Mouse (Mus musculus) limb, embryonic 14.5 days (tissue): Measurements from ENCODE around the gene Gstz1. TPM values are rescaled to one million over a fixed set of nuclear protein-coding genes. Genes with fewer than 3 reads are reported as not detected.
A peak's percentile ranks its signal among the peaks of the same experiment; 100 is the strongest.

Source experiments
- ATAC-seq: fragments of 200-750 bp; cut with Nextera tagmentation; 2 replicates; pipeline ENCODE4 v1.8.0; 2017; ENCODE audit warnings: low read depth, moderate number of reproducible peaks, moderate TSS enrichment; ENCODE audit not compliant: low FRiP score
- DNase-seq: peaks from one replicate; pipeline ENCODE4 v3.0.0-alpha.2; 2015; ENCODE audit warnings: low spot score
- H3K27ac ChIP-seq: fragments of 300-500 bp; sonication (generic); replicated peaks from 2 replicates; pipeline ENCODE4 v1.5.1; 2014; ENCODE audit warnings: low read depth, mild to moderate bottlenecking, low read length, moderate library complexity, mixed read lengths
- H3K27me3 ChIP-seq: fragments of 300-500 bp; sonication (generic); 2 replicates; pipeline ENCODE4 v1.6.1; 2014; ENCODE audit warnings: low read length, mixed read lengths; ENCODE audit not compliant: control insufficient read depth, insufficient read depth
- H3K36me3 ChIP-seq: fragments of 300-500 bp; sonication (generic); 2 replicates; pipeline ENCODE4 v1.6.1; 2014; ENCODE audit warnings: mild to moderate bottlenecking, low read length, moderate library complexity, mixed read lengths; ENCODE audit not compliant: control insufficient read depth, insufficient read depth
- H3K4me1 ChIP-seq: fragments of 300-500 bp; sonication (generic); 2 replicates; pipeline ENCODE4 v1.6.1; 2014; ENCODE audit warnings: antibody characterized with exemption, low read length, mixed read lengths; ENCODE audit not compliant: control insufficient read depth, insufficient read depth
- H3K4me2 ChIP-seq: fragments of 300-500 bp; sonication (generic); replicated peaks from 2 replicates; pipeline ENCODE4 v1.6.1; 2014; ENCODE audit warnings: low read depth, mild to moderate bottlenecking, low read length, moderate library complexity; ENCODE audit not compliant: severe bottlenecking
- H3K4me3 ChIP-seq: fragments of 300-500 bp; sonication (generic); replicated peaks from 2 replicates; pipeline ENCODE4 v1.5.1; 2014; ENCODE audit warnings: low read length
- H3K9ac ChIP-seq: fragments of 300-500 bp; sonication (generic); 2 replicates; pipeline ENCODE4 v1.6.1; 2014; ENCODE audit warnings: mild to moderate bottlenecking, low read depth, low read length, moderate library complexity; ENCODE audit not compliant: severe bottlenecking
- H3K9me3 ChIP-seq: fragments of 300-500 bp; sonication (generic); 2 replicates; pipeline ENCODE4 v1.6.1; 2016; ENCODE audit warnings: low read length; ENCODE audit not compliant: control insufficient read depth
- POLR2A ChIP-seq: fragments of 200-500 bp; IDR thresholded peaks from 2 replicates; pipeline ENCODE4 v1.8.0; 2012; ENCODE audit warnings: inconsistent platforms, mild to moderate bottlenecking, moderate library complexity, borderline replicate concordance; ENCODE audit not compliant: insufficient read depth, insufficient read length; ENCODE audit errors: extremely low read depth
- WGBS: fragments of 180-500 bp; shearing (Covaris S2); extraction: QIAGEN DNeasy Blood & Tissue Kit; methylation state at CpG from one replicate; pipeline ENCODE4 v1.1.7; 2014; 5-methylcytosine and 5-hydroxymethylcytosine counted together
- polyA plus RNA-seq, 2 experiments: library from polyadenylated mRNA; depleted of rRNA in 1 of 2; stranded (reverse) in 1 of 2; unstranded in 1 of 2; fragments of >200 nt; fragmentation: Nextera tagmentation in 1 of 2; extraction: Ambion mirVana in 1 of 2; gene quantifications; 2 replicates each; pipeline versions ENCODE4 v1.2.1 to v1.2.3; 2012 to 2014

Gstz1 gene
- polyA plus RNA-seq, 2 experiments, result 37.5 to 67.7 TPM

- no peak overlapping the region for H3K27ac ChIP-seq
- 74% methylated on average over 3 of the region's 3 CpGs for WGBS
- H3K4me2 ChIP-seq, result no peak overlapping the region
- no peak for TF ChIP-seq POLR2A
- DNase-seq (peak; percentile 7), ATAC-seq (no peak)
- H3K9ac ChIP-seq, result no peak overlapping the region
- H3K27me3 ChIP-seq, result no peaks in the 10 kb centered on the region
- no peak overlapping the region for H3K4me3 ChIP-seq
- no peaks in the 10 kb centered on the region for H3K9me3 ChIP-seq
- peaks cover 38% of the 10 kb centered on the region for H3K36me3 ChIP-seq
- no peaks in the 10 kb centered on the region for H3K4me1 ChIP-seq
Observed at GRCm38 (mm10) chr12:87131619-87132018, 15.3 kb upstream of the Gstz1 start.

DNA sequence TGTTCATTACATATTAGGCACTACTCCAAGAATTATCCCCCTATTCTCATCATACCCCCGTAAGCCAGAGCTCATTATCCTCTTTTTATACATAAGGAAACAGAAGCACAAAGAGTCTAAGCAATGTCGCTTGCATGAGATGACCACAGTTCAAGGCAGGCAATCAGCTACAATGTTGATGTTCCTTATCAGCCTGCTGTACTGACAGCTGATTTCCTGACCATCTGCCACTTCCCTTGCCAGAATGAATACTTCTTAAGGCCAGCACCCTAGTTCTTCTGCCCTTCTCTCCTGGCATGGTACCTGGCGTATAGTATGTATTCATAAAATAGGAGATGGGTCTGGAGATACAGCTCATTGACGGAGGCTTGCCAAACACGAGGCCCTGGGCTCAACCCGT lies 14.8 kb upstream of the Gstz1 start:
- H3K9ac ChIP-seq, result no peak overlapping the region
- H3K27ac ChIP-seq, result no peak overlapping the region
- no peak overlapping the region for H3K4me2 ChIP-seq
- DNase-seq, result no peak
- WGBS, result 95% methylated on average over 6 of the region's 6 CpGs
- H3K9me3 ChIP-seq, result no peaks in the 10 kb centered on the region
- no peak for TF ChIP-seq POLR2A
- no peaks in the 10 kb centered on the region for H3K4me1 ChIP-seq
- H3K27me3 ChIP-seq, result no peaks in the 10 kb centered on the region
- H3K4me3 ChIP-seq, result no peak overlapping the region
- peaks cover 38% of the 10 kb centered on the region for H3K36me3 ChIP-seq
- no peak for ATAC-seq

DNA sequence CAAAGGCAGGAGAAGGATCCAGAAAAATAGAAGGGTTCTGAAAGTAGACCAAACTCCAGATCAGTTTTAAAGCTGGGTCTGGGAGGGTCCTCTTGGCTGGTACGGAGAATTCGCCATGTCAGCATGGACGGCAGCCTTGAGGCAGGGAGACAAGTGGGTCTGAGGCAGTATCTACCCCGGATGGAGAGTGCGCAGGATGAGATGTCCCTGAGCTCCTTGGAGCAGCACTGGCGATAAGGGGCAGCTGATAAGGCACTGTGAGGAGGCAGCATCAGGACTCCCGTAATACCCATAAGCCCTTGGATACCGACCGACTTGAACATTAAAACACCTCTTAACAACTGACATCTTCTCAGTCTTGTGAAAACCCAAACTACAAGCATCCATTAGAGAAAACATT lies 14.2 kb upstream of the Gstz1 start:
- TF ChIP-seq POLR2A, result no peak
- H3K9ac ChIP-seq, result no peak overlapping the region
- 96% methylated on average over 9 of the region's 9 CpGs for WGBS
- H3K9me3 ChIP-seq, result no peaks in the 10 kb centered on the region
- no peak for DNase-seq
- H3K36me3 ChIP-seq, result peaks cover 38% of the 10 kb centered on the region
- no peak for ATAC-seq
- H3K4me1 ChIP-seq, result no peaks in the 10 kb centered on the region
- no peak overlapping the region for H3K4me2 ChIP-seq
- H3K27me3 ChIP-seq, result no peaks in the 10 kb centered on the region
- H3K27ac ChIP-seq, result no peak overlapping the region
- H3K4me3 ChIP-seq, result no peak overlapping the region

DNA sequence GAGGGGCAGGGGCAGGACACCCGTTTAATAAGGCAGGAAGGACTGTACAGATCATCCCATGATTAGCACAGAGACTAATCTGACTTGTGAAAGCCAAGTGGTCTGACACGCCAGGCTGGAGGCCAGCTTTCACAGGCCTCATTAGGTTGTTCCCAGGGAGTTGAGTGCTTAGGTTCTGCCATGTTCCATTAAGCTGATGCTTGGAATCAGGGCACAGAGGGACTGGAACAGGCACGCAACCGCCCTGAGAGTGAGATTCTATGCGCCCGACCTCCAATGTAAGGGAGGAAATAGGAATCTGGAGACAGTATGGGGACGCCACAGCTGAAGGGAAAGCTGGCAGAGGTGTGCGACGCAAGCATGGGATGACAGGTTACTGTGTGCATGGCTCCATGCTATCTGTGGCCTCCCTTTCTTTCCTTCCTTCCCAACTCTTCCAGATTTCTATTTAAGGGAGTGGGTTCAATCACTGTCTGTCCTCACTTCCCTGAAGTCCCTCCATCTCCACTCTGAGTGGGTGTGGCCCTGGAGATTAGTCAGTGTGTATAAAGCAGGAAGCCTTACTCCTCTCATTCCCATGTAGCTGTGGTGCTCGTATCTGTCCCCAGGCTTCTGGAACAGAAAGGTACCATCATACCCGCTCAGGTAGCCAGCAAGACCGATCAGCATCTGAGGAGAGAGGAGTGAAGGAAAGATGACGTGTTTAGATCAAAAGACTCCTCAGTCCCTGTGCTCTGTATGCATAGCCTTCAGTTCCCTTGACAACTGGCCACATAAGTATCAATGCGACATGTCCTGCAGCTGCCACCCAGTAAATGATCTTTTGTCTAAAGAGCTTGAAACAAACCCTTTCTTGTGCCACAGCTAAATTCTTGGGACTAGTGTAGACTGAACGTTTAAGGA lies 9.3 kb upstream of the Gstz1 start:
- H3K36me3 ChIP-seq, result peaks cover 18% of the 10 kb centered on the region
- H3K4me1 ChIP-seq, result no peaks in the 10 kb centered on the region
- no peaks in the 10 kb centered on the region for H3K27me3 ChIP-seq
- no peak for TF ChIP-seq POLR2A
- no peak for DNase-seq
- no peak overlapping the region for H3K9ac ChIP-seq
- H3K4me3 ChIP-seq, result no peak overlapping the region
- H3K4me2 ChIP-seq, result no peak overlapping the region
- WGBS, result 88% methylated on average over 15 of the region's 15 CpGs
- no peaks in the 10 kb centered on the region for H3K9me3 ChIP-seq
- no peak for ATAC-seq
- H3K27ac ChIP-seq, result no peak overlapping the region

- DNase-seq (no peak), ATAC-seq (no peak)
- no peak for TF ChIP-seq POLR2A
- Histone ChIP-seq H3K4me2 (no peak overlapping the region), H3K9me3 (no peaks in the 10 kb centered on the region), H3K36me3 (peaks cover 16% of the 10 kb centered on the region), H3K27ac (no peak overlapping the region), H3K9ac (no peak overlapping the region), H3K4me1 (no peaks in the 10 kb centered on the region), H3K27me3 (no peaks in the 10 kb centered on the region), H3K4me3 (no peak overlapping the region)
- 87% methylated on average over 2 of the region's 2 CpGs for WGBS
Observed at GRCm38 (mm10) chr12:87138342-87138701, 8.6 kb upstream of the Gstz1 start.

GRCm38 (mm10) chr12:87138768-87139167 lies 8.2 kb upstream of the Gstz1 start:
- 94% methylated on average over 1 of the region's 2 CpGs for WGBS
- H3K27ac ChIP-seq, result no peak overlapping the region
- no peak overlapping the region for H3K4me2 ChIP-seq
- no peak overlapping the region for H3K4me3 ChIP-seq
- DNase-seq (no peak), ATAC-seq (no peak)
- no peak overlapping the region for H3K9ac ChIP-seq
- no peaks in the 10 kb centered on the region for H3K4me1 ChIP-seq
- H3K9me3 ChIP-seq, result no peaks in the 10 kb centered on the region
- no peaks in the 10 kb centered on the region for H3K27me3 ChIP-seq
- H3K36me3 ChIP-seq, result peaks cover 15% of the 10 kb centered on the region
- no peak for TF ChIP-seq POLR2A
